Mouse (Mus musculus) G1E (cell line): ENCODE measurements at regions not wholly inside any gene's neighbourhood (a gene's known extent, or its start where the extent isn't known, plus 50 kb on each side); places are given as distances from the start of the nearest gene placed in this dataset.

Source experiments
- CTCF ChIP-seq: IDR thresholded peaks from 2 replicates; pipeline ENCODE4 v1.5.1; 2012; ENCODE audit warnings: low read depth, low read length, inconsistent platforms, mixed read lengths
- GATA1 ChIP-seq: IDR thresholded peaks from 2 replicates; pipeline ENCODE4 v1.6.1; 2012; ENCODE audit warnings: borderline replicate concordance, low read length, inconsistent platforms, mixed read lengths
- GATA2 ChIP-seq: IDR thresholded peaks from 2 replicates; pipeline ENCODE4 v1.6.1; 2012; ENCODE audit warnings: low read depth, low read length, inconsistent platforms, borderline replicate concordance
- POLR2AphosphoS5 ChIP-seq: IDR thresholded peaks from 2 replicates; pipeline ENCODE4 v1.6.1; 2012; ENCODE audit warnings: low read depth, low read length, inconsistent platforms; ENCODE audit not compliant: insufficient replicate concordance
- TAL1 ChIP-seq: conservative IDR thresholded peaks from 2 replicates; pipeline ENCODE4 v1.6.1; 2012; ENCODE audit warnings: low read depth, low read length, inconsistent platforms, mixed read lengths

DNA sequence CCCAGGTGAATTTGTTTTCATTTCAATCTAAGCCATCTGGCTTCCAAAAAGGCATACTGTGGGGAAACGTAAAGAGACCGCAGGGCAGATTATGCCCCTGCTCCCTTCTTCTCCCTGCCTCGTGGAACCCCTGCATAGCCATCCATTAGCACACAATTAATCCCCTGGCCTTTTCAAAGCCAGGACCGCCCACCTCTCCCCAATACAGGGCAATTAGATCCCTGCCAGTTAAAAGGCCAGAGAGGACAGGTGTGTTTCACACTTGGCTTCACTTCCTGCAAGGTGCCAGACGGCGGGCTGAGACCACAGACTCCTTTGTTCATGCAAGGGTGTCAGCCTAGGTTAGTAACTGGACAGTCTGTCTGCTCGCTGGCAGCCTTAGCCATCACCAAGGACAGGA lies 93.1 kb upstream of the Kit start:
- TF ChIP-seq CTCF = no peak
- TF ChIP-seq GATA1 = no peak
- no peak for TF ChIP-seq GATA2
- no peak for TF ChIP-seq TAL1
- no peak for TF ChIP-seq POLR2AphosphoS5
